Mouse (Mus musculus) CD8-positive naive resting alpha-beta T cell, adult 2 months (primary cell): ENCODE measurements at regions not wholly inside any gene's neighbourhood (a gene's known extent, or its start where the extent isn't known, plus 50 kb on each side); places are given as distances from the start of the nearest gene placed in this dataset.

Source experiments
- DNase-seq, 2 experiments: peaks; one replicate each; pipeline ENCODE4 v3.0.0; 2022; ENCODE audit warnings: low read depth in 2 of 2, low spot score in 2 of 2

GRCm38 (mm10) chr3:143949026-143949637, 255.9 kb downstream of the Lmo4 start:
- no peak for DNase-seq

DNA sequence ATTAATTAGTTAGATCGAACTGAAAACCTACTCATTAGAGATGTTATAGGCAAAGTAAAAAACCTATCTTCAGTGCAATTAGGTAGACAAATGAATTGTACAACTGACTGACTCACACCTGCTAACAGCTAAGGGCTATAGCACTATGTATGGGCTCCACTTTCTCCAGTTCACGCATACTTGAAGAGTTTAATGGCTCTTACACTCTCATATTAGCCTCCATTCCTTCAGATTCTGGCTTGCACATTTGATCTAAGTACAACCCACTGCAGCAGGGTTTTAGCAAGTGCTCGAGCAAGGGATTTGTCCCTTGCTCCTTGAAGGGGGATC, 257.1 kb downstream of the Lmo4 start:
- no peak for DNase-seq

DNA sequence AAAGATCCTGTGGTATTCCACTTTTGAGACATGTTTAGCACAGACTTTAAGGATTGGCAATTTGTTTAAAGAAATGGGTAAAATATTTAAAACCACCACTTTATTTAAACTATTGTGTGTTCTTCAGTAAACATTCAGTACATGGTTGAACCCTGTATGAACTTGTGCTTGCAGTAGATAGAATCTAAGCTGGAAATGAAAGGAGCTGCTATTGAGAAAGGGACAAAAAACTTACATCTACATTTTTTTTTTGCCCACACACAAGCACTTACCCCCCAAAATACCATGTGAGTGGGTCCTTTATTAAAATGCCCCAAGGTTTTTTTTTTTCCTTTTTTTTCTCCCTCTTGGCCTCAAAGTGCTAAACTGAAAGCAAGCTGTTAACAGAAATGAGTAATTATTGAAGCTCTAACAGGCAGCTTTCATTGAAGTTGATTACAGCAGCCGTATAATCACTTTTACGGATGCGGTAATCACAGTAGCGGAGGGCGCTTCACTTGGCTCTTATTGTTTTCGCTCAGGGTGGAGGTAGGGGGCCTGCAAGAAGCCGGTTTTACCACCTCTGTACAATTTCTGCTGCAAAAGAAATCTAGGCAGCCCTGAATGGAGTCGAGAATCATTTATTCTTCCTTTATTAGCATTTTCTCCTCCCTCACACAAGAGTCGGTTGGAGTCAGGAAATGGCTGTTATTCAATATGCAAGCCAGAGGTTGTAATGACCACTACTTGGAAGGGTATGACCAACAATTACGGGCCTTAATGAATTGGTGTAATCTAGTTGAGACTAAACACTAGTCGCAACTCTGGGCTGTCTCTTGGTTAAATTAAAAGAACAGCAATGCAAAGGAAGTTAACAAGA, 257.7 kb downstream of the Lmo4 start:
- DNase-seq = no peak

DNA sequence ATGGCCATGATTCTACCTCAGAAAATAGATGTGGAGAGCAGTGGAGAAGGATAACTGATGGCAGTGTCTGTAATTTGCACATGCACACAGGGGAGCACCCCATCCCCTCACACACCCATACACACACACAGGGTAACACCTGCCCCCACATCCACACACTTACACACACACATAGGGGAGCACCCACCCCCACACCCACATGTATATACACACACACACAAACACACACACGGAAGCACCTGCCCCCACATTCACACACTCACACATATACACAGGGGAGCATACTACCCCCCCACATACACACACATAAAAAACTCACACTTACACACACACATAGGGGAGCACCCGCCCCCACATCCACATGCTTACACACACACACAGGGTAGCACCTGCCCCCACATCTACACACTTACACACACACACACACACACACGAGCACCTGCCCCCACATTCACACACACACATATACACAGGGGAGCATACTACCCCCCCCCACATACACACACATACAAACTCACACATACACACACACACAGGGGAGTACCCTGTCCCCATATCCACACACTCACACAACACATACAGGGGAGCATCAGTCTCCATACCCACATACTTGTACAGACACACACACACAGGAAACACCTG, 265.8 kb downstream of the Lmo4 start:
- DNase-seq = no peak

DNA sequence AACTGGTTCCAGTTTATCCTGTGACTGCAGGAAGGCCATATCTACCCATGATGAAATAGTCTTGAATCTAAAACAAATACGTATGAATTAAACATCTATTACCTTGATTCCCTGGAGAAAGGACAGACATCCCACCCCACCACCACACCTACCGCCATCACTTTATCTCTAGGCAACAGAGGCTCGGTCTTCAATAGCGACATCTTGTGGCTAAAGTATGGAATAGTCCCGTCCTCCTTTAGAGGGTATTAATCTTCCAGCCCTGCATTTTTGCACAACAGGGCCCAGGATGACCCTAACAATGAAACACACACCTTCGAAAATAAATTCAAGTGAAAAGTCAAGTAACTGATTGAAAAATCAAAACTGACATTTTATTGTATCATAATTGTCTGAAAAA, 279.7 kb downstream of the Lmo4 start:
- no peak for DNase-seq

DNA sequence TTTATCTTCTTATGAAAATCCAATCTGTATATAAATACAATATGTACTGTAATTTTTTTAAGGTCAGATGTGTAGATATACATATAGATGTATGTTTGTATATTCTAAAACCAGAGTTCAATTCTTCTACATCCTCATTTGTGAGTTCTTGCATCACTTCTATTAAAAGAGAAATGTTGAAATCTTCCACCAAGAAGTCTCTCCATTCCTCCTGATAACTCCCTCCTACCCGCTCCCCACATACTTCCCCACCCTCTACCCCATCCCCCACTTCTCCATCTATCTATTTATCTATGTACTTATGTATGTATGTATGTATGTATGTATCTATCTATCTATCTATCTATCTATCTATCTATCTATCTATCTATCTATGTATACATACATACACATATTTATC, 285.3 kb downstream of the Lmo4 start:
- DNase-seq = no peak

DNA sequence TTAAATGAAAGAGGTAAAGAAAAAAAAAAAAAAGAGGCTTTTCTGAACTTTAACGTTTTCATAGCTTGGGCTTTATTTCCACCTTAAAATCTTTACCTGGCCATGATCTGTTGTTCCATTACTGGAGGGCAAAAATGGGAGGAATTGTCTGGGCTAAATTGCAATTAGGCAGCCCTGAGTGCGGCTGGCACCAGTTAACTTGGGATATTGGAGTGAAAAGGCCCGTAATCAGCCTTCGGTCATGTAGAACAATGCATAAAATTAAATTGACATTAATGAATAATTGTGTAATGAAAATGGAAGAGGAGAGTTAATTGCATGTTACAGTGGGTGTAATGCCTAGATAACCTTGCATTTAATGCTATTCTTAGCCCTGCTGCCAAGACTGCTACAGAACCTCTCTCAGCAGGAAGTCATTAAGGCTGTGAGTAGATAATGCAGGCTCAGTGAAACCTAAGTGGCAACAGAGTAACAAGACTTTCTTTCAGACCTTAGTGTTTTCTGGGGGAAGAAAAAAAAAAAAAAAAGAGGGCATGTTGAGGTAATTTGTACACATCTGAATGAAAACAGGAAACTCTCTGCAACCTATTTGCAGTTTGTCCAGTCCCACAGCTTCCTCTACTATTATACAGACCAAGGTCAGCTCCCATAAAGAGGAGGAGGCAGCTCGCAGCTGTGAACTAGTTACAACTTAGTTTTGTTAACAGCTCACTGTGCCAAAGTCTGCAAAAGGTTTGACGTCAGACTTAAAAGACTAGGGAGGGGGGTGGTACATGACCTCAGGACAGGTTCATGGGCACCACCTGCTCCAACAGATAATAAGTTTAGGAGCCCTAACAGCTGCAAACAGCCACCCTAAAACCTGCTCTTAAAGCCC, 290.4 kb downstream of the Lmo4 start:
- no peak for DNase-seq

GRCm38 (mm10) chr3:143913044-143913574, 291.9 kb downstream of the Lmo4 start:
- no peak for DNase-seq

- DNase-seq = no peak
These were observed 292.6 kb downstream of the Lmo4 start for GRCm38 (mm10) chr3:143912433-143912832.

- DNase-seq = no peak
These were observed 295.7 kb downstream of the Lmo4 start for GRCm38 (mm10) chr3:143909341-143909740.

- DNase-seq = no peak
These were observed 301.6 kb downstream of the Lmo4 start for GRCm38 (mm10) chr3:143903421-143903820.

- DNase-seq = no peak
These were observed 324.2 kb downstream of the Lmo4 start for GRCm38 (mm10) chr3:143880813-143881212.

GRCm38 (mm10) chr3:143873876-143874275, 331.1 kb downstream of the Lmo4 start:
- no peak for DNase-seq

DNA sequence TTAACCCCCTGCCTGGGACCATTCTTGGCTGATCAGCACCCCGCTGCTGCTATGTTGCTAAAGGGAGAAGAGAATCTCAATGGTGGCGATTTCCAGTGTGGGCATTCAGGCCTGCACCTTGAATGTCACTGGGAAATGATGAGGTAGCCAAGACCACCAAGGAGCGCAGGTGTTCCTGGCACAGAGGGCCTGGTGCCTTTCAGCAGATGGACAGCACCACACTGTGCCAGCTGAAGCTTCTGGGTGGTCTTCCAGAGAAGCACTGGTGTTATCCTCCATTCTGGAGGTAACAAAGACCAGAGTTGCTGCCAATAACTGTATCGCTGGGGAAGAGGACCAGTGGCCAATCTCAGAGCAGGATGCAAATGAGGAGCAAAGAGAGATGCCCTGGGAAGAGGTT, 338.5 kb downstream of the Lmo4 start:
- DNase-seq = no peak

GRCm38 (mm10) chr3:143865626-143866025, 339.4 kb downstream of the Lmo4 start:
- DNase-seq = no peak

DNA sequence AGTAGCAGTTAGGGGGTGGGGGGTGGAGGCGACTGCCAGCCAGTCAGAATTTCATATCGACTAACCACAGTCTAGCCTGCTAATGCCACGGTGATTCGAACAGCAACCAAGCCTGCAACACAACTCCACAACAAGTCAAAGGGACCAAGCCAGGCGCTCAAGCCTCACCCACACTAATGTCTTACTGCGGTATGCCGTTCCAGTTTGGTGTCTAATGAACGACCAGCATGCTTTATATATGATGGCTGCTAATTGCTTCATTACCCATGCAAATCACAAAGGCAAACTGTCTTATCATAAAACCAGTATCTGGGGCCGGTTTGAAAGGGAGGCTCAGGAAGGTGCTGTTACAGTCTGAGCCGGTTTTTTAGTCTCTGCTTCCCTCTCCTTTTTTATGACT, 340.5 kb downstream of the Lmo4 start:
- no peak for DNase-seq

- DNase-seq = no peak
These were observed 342.5 kb downstream of the Lmo4 start for GRCm38 (mm10) chr3:143862531-143862930.

- no peak for DNase-seq
These were observed 343.2 kb downstream of the Lmo4 start for GRCm38 (mm10) chr3:143861866-143862265.

DNA sequence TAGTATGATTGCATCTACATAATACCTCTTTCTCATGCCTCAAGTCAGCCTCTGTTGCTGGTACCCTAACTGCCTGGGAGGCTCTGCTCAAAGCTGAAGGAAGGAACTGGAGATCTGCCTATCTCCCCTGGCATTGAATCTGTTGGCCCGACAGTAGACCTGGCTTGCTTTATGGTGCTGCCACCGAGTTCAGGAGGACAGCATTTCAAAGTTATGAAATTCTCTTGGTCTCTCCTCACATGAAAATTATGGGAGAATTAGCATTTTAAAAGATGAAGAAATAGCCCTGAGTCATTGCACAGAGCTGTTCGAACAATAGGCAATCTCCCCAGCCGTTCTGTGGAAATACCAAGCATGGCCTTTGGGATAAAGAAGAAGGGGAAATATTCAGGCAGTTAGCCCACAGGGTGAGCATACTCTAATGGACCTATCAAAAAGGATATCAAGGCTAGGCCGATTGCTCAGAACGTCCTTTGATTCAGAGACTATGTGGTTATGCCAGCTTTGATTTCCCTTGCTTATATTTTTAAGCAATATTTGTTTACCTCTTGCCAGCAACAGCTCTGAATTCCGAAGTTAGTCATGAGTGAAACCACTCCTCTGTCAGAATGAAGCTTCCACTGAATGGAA, 369.3 kb downstream of the Lmo4 start:
- DNase-seq = no peak

GRCm38 (mm10) chr3:143834725-143835124, 370.3 kb downstream of the Lmo4 start:
- no peak for DNase-seq

DNA sequence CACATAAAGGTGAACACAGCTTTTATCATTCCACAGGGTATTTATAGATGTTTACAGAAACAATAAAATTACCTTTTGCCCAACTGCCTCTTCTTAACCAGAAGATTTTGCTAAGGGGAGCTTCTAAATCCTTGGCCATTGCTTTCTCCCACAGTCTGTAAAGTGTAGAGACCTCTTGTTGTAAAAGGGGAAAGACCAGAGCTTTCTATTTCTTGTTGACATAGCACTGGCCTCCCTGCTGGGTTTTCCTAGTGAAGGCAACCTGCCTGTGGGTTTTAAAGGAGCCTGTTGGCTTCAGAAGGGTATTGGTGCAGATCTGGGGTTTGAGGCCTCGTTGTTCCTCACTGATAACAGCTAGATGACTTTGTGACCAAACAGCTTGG, 381.6 kb downstream of the Lmo4 start:
- no peak for DNase-seq
